Mouse (Mus musculus): ENCODE data around the gene Ccdc70. TPM values are rescaled to one million over a fixed set of nuclear protein-coding genes. Genes with fewer than 3 reads are reported as not detected.
"Not testable (repeated sequence)": the region's sequence is repeated elsewhere in the genome, so short reads cannot be mapped to it uniquely, and the experiment has no call there.

Gene Ccdc70
- not detected in 2 replicates for polyA plus RNA-seq (2015; fragmentation: Nextera tagmentation; extraction: Ambion mirVana)

GRCm38 (mm10) chr8:21969475-21969874 is at the start of gene Ccdc70:
Ccdc70 (plus strand) TSS chr8:21969775.
- H3K27ac ChIP-seq (replicated peaks) = no peak within 1 kb of the TSS
- H3K9ac ChIP-seq = no peak within 1 kb of the TSS
- H3K9me3 ChIP-seq = no peaks in the 10 kb centered on the region
- H3K27me3 ChIP-seq (replicated peaks) = no peaks in the 10 kb centered on the region
- no peaks in the 10 kb centered on the region for H3K36me3 ChIP-seq
- 83% methylated on average over 3 of the region's 3 CpGs for WGBS
- no peak for ATAC-seq (ENCODE audit: extremely low read depth, insufficient number of reproducible peaks, low FRiP score, low TSS enrichment)
- H3K4me3 ChIP-seq = no peak within 1 kb of the TSS
- no peak within 1 kb of the TSS for H3K4me2 ChIP-seq
- H3K4me1 ChIP-seq = no peaks in the 10 kb centered on the region

GRCm38 (mm10) chr8:21930754-21931153 is 38.8 kb upstream of the Ccdc70 start:
- WGBS = 75% methylated on average over 3 of the region's 3 CpGs
- not testable (repeated sequence) for H3K4me3 ChIP-seq; H3K36me3 ChIP-seq; H3K4me1 ChIP-seq; H3K9ac ChIP-seq; ATAC-seq (ENCODE audit: extremely low read depth, insufficient number of reproducible peaks, low FRiP score, low TSS enrichment); H3K27ac ChIP-seq (replicated peaks); H3K27me3 ChIP-seq (replicated peaks); H3K9me3 ChIP-seq; H3K4me2 ChIP-seq

- no peak within 1 kb of the TSS for H3K27ac ChIP-seq (replicated peaks)
- H3K4me2 ChIP-seq = no peak within 1 kb of the TSS
- no peak within 1 kb of the TSS for H3K9ac ChIP-seq
- ATAC-seq (ENCODE audit: extremely low read depth, insufficient number of reproducible peaks, low FRiP score, low TSS enrichment) = no peak
- H3K4me1 ChIP-seq = no peaks in the 10 kb centered on the region
- H3K36me3 ChIP-seq = no peaks in the 10 kb centered on the region
- 85% methylated on average over 6 of the region's 6 CpGs for WGBS
- no peaks in the 10 kb centered on the region for H3K27me3 ChIP-seq (replicated peaks)
- H3K9me3 ChIP-seq = no peaks in the 10 kb centered on the region
- H3K4me3 ChIP-seq = no peak within 1 kb of the TSS
Observed at GRCm38 (mm10) chr8:21932610-21933009, 37.0 kb upstream of the Ccdc70 start, which contains the start of gene Defb15. Defb15 (minus strand) TSS chr8:21932710.

- not testable (repeated sequence) for H3K27ac ChIP-seq (replicated peaks); H3K36me3 ChIP-seq; H3K4me2 ChIP-seq; H3K9me3 ChIP-seq; ATAC-seq (ENCODE audit: extremely low read depth, insufficient number of reproducible peaks, low FRiP score, low TSS enrichment); H3K4me1 ChIP-seq; H3K27me3 ChIP-seq (replicated peaks); H3K4me3 ChIP-seq; H3K9ac ChIP-seq
- 59% methylated on average over 4 of the region's 4 CpGs for WGBS
Observed at GRCm38 (mm10) chr8:21938052-21938451, 31.5 kb upstream of the Ccdc70 start, which contains the start of gene Defb35. Defb35 (plus strand) TSS chr8:21938352.

- Histone ChIP-seq H3K9ac (no peak within 1 kb of the TSS), H3K36me3 (no peaks in the 10 kb centered on the region), H3K27me3 (replicated peaks) (no peaks in the 10 kb centered on the region), H3K4me3 (no peak within 1 kb of the TSS), H3K4me2 (no peak within 1 kb of the TSS), H3K4me1 (no peaks in the 10 kb centered on the region), H3K9me3 (no peaks in the 10 kb centered on the region), H3K27ac (replicated peaks) (no peak within 1 kb of the TSS)
- no peak for ATAC-seq (ENCODE audit: extremely low read depth, insufficient number of reproducible peaks, low FRiP score, low TSS enrichment)
- WGBS = 73% methylated on average over 6 of the region's 6 CpGs
Observed at GRCm38 (mm10) chr8:21946462-21946861, 23.1 kb upstream of the Ccdc70 start, which contains the start of gene Defb13. Defb13 (plus strand) TSS chr8:21946762.

GRCm38 (mm10) chr8:21947311-21948017 is 22.1 kb upstream of the Ccdc70 start:
- Histone ChIP-seq H3K27me3 (replicated peaks) (no peaks in the 10 kb centered on the region), H3K4me3 (no peak overlapping the region), H3K9ac (no peak overlapping the region), H3K36me3 (no peaks in the 10 kb centered on the region), H3K4me1 (no peaks in the 10 kb centered on the region), H3K4me2 (no peak overlapping the region), H3K9me3 (no peaks in the 10 kb centered on the region), H3K27ac (replicated peaks) (no peak overlapping the region)
- WGBS = 59% methylated on average over 9 of the region's 9 CpGs
- no peak for ATAC-seq (ENCODE audit: extremely low read depth, insufficient number of reproducible peaks, low FRiP score, low TSS enrichment)

GRCm38 (mm10) chr8:21955321-21955720 is 14.3 kb upstream of the Ccdc70 start:
- no peak overlapping the region for H3K9ac ChIP-seq
- no peak overlapping the region for H3K4me2 ChIP-seq
- H3K27ac ChIP-seq (replicated peaks) = no peak overlapping the region
- H3K4me3 ChIP-seq = no peak overlapping the region
- H3K27me3 ChIP-seq (replicated peaks) = no peaks in the 10 kb centered on the region
- no peaks in the 10 kb centered on the region for H3K36me3 ChIP-seq
- 6% methylated on average over 9 of the region's 9 CpGs for WGBS
- ATAC-seq (ENCODE audit: extremely low read depth, insufficient number of reproducible peaks, low FRiP score, low TSS enrichment) = no peak
- H3K4me1 ChIP-seq = no peaks in the 10 kb centered on the region
- no peaks in the 10 kb centered on the region for H3K9me3 ChIP-seq

- 74% methylated on average over 3 of the region's 3 CpGs for WGBS
- ATAC-seq (ENCODE audit: extremely low read depth, insufficient number of reproducible peaks, low FRiP score, low TSS enrichment) = no peak
- no peaks in the 10 kb centered on the region for H3K4me1 ChIP-seq
Observed at GRCm38 (mm10) chr8:21956336-21956735, 13.2 kb upstream of the Ccdc70 start.

GRCm38 (mm10) chr8:21958414-21958813 is 11.2 kb upstream of the Ccdc70 start, which contains the start of gene Fam90a1a:
Fam90a1a (plus strand) TSS chr8:21958714.
- H3K27ac ChIP-seq (replicated peaks) = no peak within 1 kb of the TSS
- ATAC-seq (ENCODE audit: extremely low read depth, insufficient number of reproducible peaks, low FRiP score, low TSS enrichment) = no peak
- H3K36me3 ChIP-seq = no peaks in the 10 kb centered on the region
- H3K4me1 ChIP-seq = no peaks in the 10 kb centered on the region
- 81% methylated on average over 2 of the region's 2 CpGs for WGBS
- H3K9me3 ChIP-seq = no peaks in the 10 kb centered on the region
- H3K9ac ChIP-seq = no peak within 1 kb of the TSS
- no peaks in the 10 kb centered on the region for H3K27me3 ChIP-seq (replicated peaks)
- no peak within 1 kb of the TSS for H3K4me3 ChIP-seq
- H3K4me2 ChIP-seq = no peak within 1 kb of the TSS

More at GRCm38 (mm10) chr8:21956336-21956735, 13.2 kb upstream of the Ccdc70 start:
- Histone ChIP-seq H3K4me2 (no peak overlapping the region), H3K27me3 (replicated peaks) (no peaks in the 10 kb centered on the region), H3K27ac (replicated peaks) (no peak overlapping the region), H3K36me3 (no peaks in the 10 kb centered on the region), H3K9ac (no peak overlapping the region), H3K9me3 (no peaks in the 10 kb centered on the region), H3K4me3 (no peak overlapping the region)

GRCm38 (mm10) chr8:21966646-21967045 is 2.9 kb upstream of the Ccdc70 start:
- 59% methylated on average over 1 of the region's 1 CpGs for WGBS
- H3K4me2 ChIP-seq = no peak overlapping the region
- no peaks in the 10 kb centered on the region for H3K4me1 ChIP-seq
- ATAC-seq (ENCODE audit: extremely low read depth, insufficient number of reproducible peaks, low FRiP score, low TSS enrichment) = no peak
- no peak overlapping the region for H3K27ac ChIP-seq (replicated peaks)
- no peak overlapping the region for H3K9ac ChIP-seq
- no peaks in the 10 kb centered on the region for H3K36me3 ChIP-seq
- no peaks in the 10 kb centered on the region for H3K9me3 ChIP-seq
- H3K4me3 ChIP-seq = no peak overlapping the region
- no peaks in the 10 kb centered on the region for H3K27me3 ChIP-seq (replicated peaks)

- Histone ChIP-seq H3K9me3 (no peaks in the 10 kb centered on the region), H3K4me3 (no peak overlapping the region), H3K4me1 (no peaks in the 10 kb centered on the region), H3K27me3 (replicated peaks) (no peaks in the 10 kb centered on the region), H3K4me2 (no peak overlapping the region), H3K27ac (replicated peaks) (no peak overlapping the region), H3K36me3 (no peaks in the 10 kb centered on the region), H3K9ac (no peak overlapping the region)
- no peak for ATAC-seq (ENCODE audit: extremely low read depth, insufficient number of reproducible peaks, low FRiP score, low TSS enrichment)
- 64% methylated on average over 4 of the region's 4 CpGs for WGBS
Observed at GRCm38 (mm10) chr8:21978193-21978592, 8.6 kb downstream of the Ccdc70 start.
